17 mouse cellular contexts compared by ENCODE assay signal in the genomic region with DNA sequence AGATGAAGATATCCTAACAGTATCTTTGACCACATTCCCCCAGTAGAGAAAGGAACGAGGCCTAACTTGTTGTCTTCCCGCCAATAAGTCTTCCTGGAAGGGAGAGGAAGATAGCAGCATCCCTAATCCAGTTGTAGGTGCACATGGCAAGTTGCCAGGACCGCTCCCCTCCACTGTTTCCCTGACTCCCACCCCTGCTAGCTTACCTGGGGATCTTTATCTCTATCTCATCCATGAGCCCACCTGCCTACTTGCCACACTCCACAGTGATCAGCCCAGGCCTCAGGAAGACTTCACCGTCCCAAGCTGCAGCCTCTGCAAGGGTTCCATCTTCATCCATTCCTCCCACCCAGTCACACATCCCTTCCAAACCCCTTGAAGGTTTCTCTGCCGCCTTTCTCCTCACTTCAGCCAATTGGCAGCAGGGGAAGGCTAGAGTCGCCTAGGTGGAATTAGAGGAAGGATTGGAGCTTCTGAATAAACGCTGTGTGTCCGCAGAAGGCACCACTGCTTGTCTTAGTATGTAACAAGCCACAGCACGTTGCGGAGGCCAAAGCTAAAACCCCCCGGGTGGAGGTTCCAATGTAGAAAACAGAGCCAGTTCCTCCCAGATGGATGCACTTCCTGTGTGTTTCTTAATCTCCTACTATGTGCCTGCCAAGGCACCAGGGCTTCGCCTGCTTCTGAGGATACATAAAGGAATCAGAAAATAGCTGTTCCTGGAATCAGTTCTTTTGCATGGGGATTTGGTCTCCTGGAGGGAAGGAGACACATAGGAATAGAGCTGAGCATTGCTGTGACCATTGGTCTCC. TPM values are rescaled to one million over a fixed set of nuclear protein-coding genes. Genes with fewer than 3 reads are reported as not detected.
DNase-seq lines count a peak whose midpoint lies in the region; ATAC-seq and TF ChIP-seq lines count a peak whose summit lies in the region.
"Had no signal": no experiment of that assay in that cellular context is flagged by ENCODE, and none has a peak within 500 bp of the region (broad histone marks: within the 10 kb centered on the region; RNA-seq: fewer than 3 reads in every experiment).

No protein-coding gene starts in this region.

- H3K4me3 ChIP-seq in gastrocnemius, adult 2 months = no peak overlapping the region
- no peak overlapping the region for H3K4me3 ChIP-seq in lung, postnatal 0 days (ENCODE audit: low read depth, low read length)
- H3K4me3 ChIP-seq in heart, embryonic 12.5 days = no peak overlapping the region
- H3K4me3 ChIP-seq in stomach, embryonic 15.5 days (replicated peaks) = no peak overlapping the region
- H3K4me3 ChIP-seq: erythroblast, embryonic 14.5 days; left cerebral cortex, adult 2 months had no signal

- no peaks in the 10 kb centered on the region for H3K9me3 ChIP-seq in lung, postnatal 0 days (ENCODE audit: low read length)
- H3K9me3 ChIP-seq in heart, embryonic 12.5 days (replicated peaks) = no peaks in the 10 kb centered on the region
- H3K9me3 ChIP-seq in stomach, embryonic 15.5 days = no peaks in the 10 kb centered on the region
- H3K9me3 ChIP-seq: G1E had no signal

- TF ChIP-seq CTCF in gastrocnemius, adult 2 months (IDR thresholded peaks at IDR 0.05) = no peak
- TF ChIP-seq CTCF in lung, postnatal 0 days (IDR thresholded peaks at IDR 0.05) = no peak

- no peak overlapping the region for H3K9ac ChIP-seq in lung, postnatal 0 days (replicated peaks; ENCODE audit: low read depth)
- no peak overlapping the region for H3K9ac ChIP-seq in heart, embryonic 12.5 days
- no peak overlapping the region for H3K9ac ChIP-seq in stomach, embryonic 15.5 days
- H3K9ac ChIP-seq: hindbrain, embryonic 14.5 days had no signal

- no peak for ATAC-seq in lung, postnatal 0 days
- ATAC-seq in heart, embryonic 12.5 days (ENCODE audit: insufficient number of reproducible peaks, low FRiP score) = no peak
- no peak for ATAC-seq in stomach, embryonic 15.5 days (ENCODE audit: insufficient read depth, low FRiP score, low read depth)

- H3K27ac ChIP-seq in gastrocnemius, adult 2 months = peak overlapping the region; percentile 40
- H3K27ac ChIP-seq in lung, postnatal 0 days (ENCODE audit: low read length) = peak overlapping the region; percentile 38; the same call in 1 of the 2 replicates
- peak overlapping the region; percentile 98; the same call in 1 of the 2 replicates for H3K27ac ChIP-seq in heart, embryonic 12.5 days (ENCODE audit: poor library complexity, severe bottlenecking)
- peak overlapping the region; percentile 42; the same call in 1 of the 2 replicates for H3K27ac ChIP-seq in stomach, embryonic 15.5 days
- H3K27ac ChIP-seq: hindbrain, embryonic 14.5 days; left cerebral cortex, adult 2 months had no signal

- no peak for DNase-seq in gastrocnemius, adult 2 months
- DNase-seq in gastrocnemius, postnatal 4 days (ENCODE audit: low spot score in 2 of 2) = no peak
- no peak for DNase-seq in lung, postnatal 0 days (ENCODE audit: low spot score)
- no peak for DNase-seq in lung, postnatal 25 days (ENCODE audit: low spot score)
- DNase-seq in MN1 (ENCODE audit: low spot score) (no peak), liver (no peak)
- DNase-seq: adrenal gland, postnatal 25 days; gastrocnemius, postnatal 25 days; kidney, adult 8-10 months; right cerebral cortex, postnatal 4 days had no signal

- 58% methylated on average over 12 of the region's 12 CpGs for WGBS in lung, postnatal 0 days
- WGBS in heart, embryonic 12.5 days = 77% methylated on average over 12 of the region's 12 CpGs
- WGBS in stomach, embryonic 15.5 days = 68% methylated on average over 12 of the region's 12 CpGs

- TF ChIP-seq EP300 in lung, postnatal 0 days (IDR thresholded peaks at IDR 0.05) = no peak

- peaks cover 24% of the 10 kb centered on the region for H3K4me1 ChIP-seq in lung, postnatal 0 days (ENCODE audit: insufficient read depth, low read depth, low read length)
- H3K4me1 ChIP-seq in heart, embryonic 12.5 days (replicated peaks) = peaks cover 80% of the 10 kb centered on the region
- H3K4me1 ChIP-seq in stomach, embryonic 15.5 days = peaks cover 61% of the 10 kb centered on the region

- no peak overlapping the region for H3K4me2 ChIP-seq in lung, postnatal 0 days (replicated peaks; ENCODE audit: low read depth, low read length)
- H3K4me2 ChIP-seq in heart, embryonic 12.5 days = no peak overlapping the region
- no peak overlapping the region for H3K4me2 ChIP-seq in stomach, embryonic 15.5 days
- H3K4me2 ChIP-seq: hindbrain, embryonic 14.5 days; midbrain, embryonic 11.5 days had no signal

- H3K27me3 ChIP-seq in lung, postnatal 0 days (replicated peaks; ENCODE audit: insufficient read depth, low read length) = no peaks in the 10 kb centered on the region
- H3K27me3 ChIP-seq in heart, embryonic 12.5 days (replicated peaks) = no peaks in the 10 kb centered on the region
- no peaks in the 10 kb centered on the region for H3K27me3 ChIP-seq in stomach, embryonic 15.5 days (replicated peaks)

- intact Hi-C loops in gastrocnemius, adult 2 months (cut with DNase I) = loop anchor here (2.0 kb wide), 1 partner anchor 13 kb away; no protein-coding TSS in a partner anchor

- H3K36me3 ChIP-seq in lung, postnatal 0 days (ENCODE audit: insufficient read depth, low read length) = no peaks in the 10 kb centered on the region
- no peaks in the 10 kb centered on the region for H3K36me3 ChIP-seq in heart, embryonic 12.5 days
- H3K36me3 ChIP-seq in stomach, embryonic 15.5 days = no peaks in the 10 kb centered on the region
- H3K36me3 ChIP-seq: G1E had no signal

RNA-seq across cellular contexts. Expression of a gene that starts 2.4 kb away (rescaled TPM):
- total RNA-seq in gastrocnemius, adult 2 months (2021) = 100 to 1,000 TPM in 1 of 2 experiments, 10 to 100 TPM in 1; 68.6 to 104 TPM
- total RNA-seq in gastrocnemius, postnatal 4 days (2021) = 10 to 100 TPM; 80.4 to 91.4 TPM
- polyA plus RNA-seq in lung, postnatal 0 days (2015; fragmentation: Nextera tagmentation; extraction: Ambion mirVana) = 231 and 251 TPM in 2 replicates
- polyA plus RNA-seq in heart, embryonic 12.5 days (2016; fragmentation: Nextera tagmentation; extraction: Ambion mirVana) = 107 and 109 TPM in 2 replicates
- polyA plus RNA-seq in stomach, embryonic 15.5 days (2015; fragmentation: Nextera tagmentation; extraction: Ambion mirVana) = 163 and 173 TPM in 2 replicates
- polyA plus RNA-seq: G1E had no signal

RNA-seq across cellular contexts. Expression of a gene that starts 14.7 kb away (rescaled TPM):
- 1 to 10 TPM; 2.0 to 4.6 TPM for total RNA-seq in gastrocnemius, adult 2 months (2021)
- 10 to 100 TPM; 27.4 to 29.4 TPM for total RNA-seq in gastrocnemius, postnatal 4 days (2021)
- polyA plus RNA-seq in lung, postnatal 0 days (2015; fragmentation: Nextera tagmentation; extraction: Ambion mirVana) = 44.9 and 47.1 TPM in 2 replicates
- 69.7 and 78.3 TPM in 2 replicates for polyA plus RNA-seq in heart, embryonic 12.5 days (2016; fragmentation: Nextera tagmentation; extraction: Ambion mirVana)
- 57.6 and 61.7 TPM in 2 replicates for polyA plus RNA-seq in stomach, embryonic 15.5 days (2015; fragmentation: Nextera tagmentation; extraction: Ambion mirVana)
- total RNA-seq: G1E had no signal
- polyA plus RNA-seq: erythroblast, embryonic 14.5 days; G1E had no signal

RNA-seq across cellular contexts. Expression of a gene that starts 15.6 kb away (rescaled TPM):
- total RNA-seq in gastrocnemius, adult 2 months (2021) = 1 to 10 TPM; 1.9 to 4.5 TPM
- 10 to 100 TPM; 86.4 TPM for total RNA-seq in gastrocnemius, postnatal 4 days (2021)
- polyA plus RNA-seq in lung, postnatal 0 days (2015; fragmentation: Nextera tagmentation; extraction: Ambion mirVana) = 75.6 and 86.5 TPM in 2 replicates
- 114 and 124 TPM in 2 replicates for polyA plus RNA-seq in heart, embryonic 12.5 days (2016; fragmentation: Nextera tagmentation; extraction: Ambion mirVana)
- 89.1 and 100 TPM in 2 replicates for polyA plus RNA-seq in stomach, embryonic 15.5 days (2015; fragmentation: Nextera tagmentation; extraction: Ambion mirVana)
- polyA plus RNA-seq: G1E had no signal

RNA-seq across cellular contexts. Expression of a gene that starts 41.7 kb away (rescaled TPM):
- total RNA-seq in gastrocnemius, adult 2 months (2021) = 1 to 10 TPM; 6.6 to 8.8 TPM
- 10 to 100 TPM; 35.8 to 38.1 TPM for total RNA-seq in gastrocnemius, postnatal 4 days (2021)
- 56.3 and 57.6 TPM in 2 replicates for polyA plus RNA-seq in lung, postnatal 0 days (2015; fragmentation: Nextera tagmentation; extraction: Ambion mirVana)
- 101 and 104 TPM in 2 replicates for polyA plus RNA-seq in heart, embryonic 12.5 days (2016; fragmentation: Nextera tagmentation; extraction: Ambion mirVana)
- 108 TPM in 2 replicates for polyA plus RNA-seq in stomach, embryonic 15.5 days (2015; fragmentation: Nextera tagmentation; extraction: Ambion mirVana)

RNA-seq across cellular contexts. Expression of a gene that starts 41.8 kb away (rescaled TPM):
- under 1 TPM; 0.23 to 0.39 TPM for total RNA-seq in gastrocnemius, adult 2 months (2021)
- 1 to 10 TPM; 1.0 to 1.5 TPM for total RNA-seq in gastrocnemius, postnatal 4 days (2021)
- 0.38 and 0.43 TPM in 2 replicates for polyA plus RNA-seq in lung, postnatal 0 days (2015; fragmentation: Nextera tagmentation; extraction: Ambion mirVana)
- 0.65 and 0.76 TPM in 2 replicates for polyA plus RNA-seq in heart, embryonic 12.5 days (2016; fragmentation: Nextera tagmentation; extraction: Ambion mirVana)
- polyA plus RNA-seq in stomach, embryonic 15.5 days (2015; fragmentation: Nextera tagmentation; extraction: Ambion mirVana) = 0.51 and 0.59 TPM in 2 replicates
- polyA plus RNA-seq: erythroblast, embryonic 14.5 days; G1E had no signal

Comparison
In these comparisons a context has a peak if more than half of its experiments do, and no peak if none do; other contexts are left out.
1. H3K27ac ChIP-seq: peak in every context shown above with its lines; median percentile 98 in heart, embryonic 12.5 days; 42 in stomach, embryonic 15.5 days; 40 in gastrocnemius, adult 2 months; 38 in lung, postnatal 0 days.